Mouse (Mus musculus) neural tube, embryonic 13.5 days (tissue): ENCODE measurements around the gene Gpalpp1. TPM values are rescaled to one million over a fixed set of nuclear protein-coding genes. Genes with fewer than 3 reads are reported as not detected.

ENCODE experiments used
- ATAC-seq: fragments of 200-750 bp; cut with Nextera tagmentation; 2 replicates; pipeline ENCODE4 v1.8.0; 2017; ENCODE audit warnings: low read depth, mild to moderate bottlenecking, moderate TSS enrichment, moderate library complexity
- H3K27ac ChIP-seq: fragments of 300-500 bp; sonication (generic); replicated peaks from 2 replicates; pipeline ENCODE4 v1.5.1; 2015; ENCODE audit warnings: moderate library complexity, mild to moderate bottlenecking, inconsistent platforms
- H3K27me3 ChIP-seq: fragments of 300-500 bp; sonication (generic); 2 replicates; pipeline ENCODE4 v1.6.1; 2015; ENCODE audit warnings: mild to moderate bottlenecking, inconsistent platforms
- H3K36me3 ChIP-seq: fragments of 300-500 bp; sonication (generic); 2 replicates; pipeline ENCODE4 v1.6.1; 2015; ENCODE audit warnings: mild to moderate bottlenecking, inconsistent platforms
- H3K4me1 ChIP-seq: fragments of 300-500 bp; sonication (generic); replicated peaks from 2 replicates; pipeline ENCODE4 v1.6.1; 2015; ENCODE audit warnings: inconsistent platforms
- H3K4me2 ChIP-seq: fragments of 300-500 bp; sonication (generic); 2 replicates; pipeline ENCODE4 v1.6.1; 2015; ENCODE audit warnings: inconsistent platforms, mild to moderate bottlenecking, moderate library complexity
- H3K4me3 ChIP-seq: fragments of 300-500 bp; sonication (generic); 2 replicates; pipeline ENCODE4 v1.5.1; 2015; ENCODE audit warnings: mild to moderate bottlenecking, inconsistent platforms
- H3K9ac ChIP-seq: fragments of 300-500 bp; sonication (generic); 2 replicates; pipeline ENCODE4 v1.6.1; 2015; ENCODE audit warnings: moderate library complexity, mild to moderate bottlenecking, inconsistent platforms
- H3K9me3 ChIP-seq: fragments of 300-500 bp; sonication (generic); 2 replicates; pipeline ENCODE4 v1.6.1; 2016; ENCODE audit warnings: inconsistent platforms
- WGBS: fragments of 180-500 bp; shearing (Covaris S2); methylation state at CpG from one replicate; pipeline ENCODE4 v1.1.7; 2015; 5-methylcytosine and 5-hydroxymethylcytosine counted together
- polyA plus RNA-seq: library from polyadenylated mRNA; unstranded; fragments of >200 nt; fragmentation: Nextera tagmentation; extraction: Ambion mirVana; gene quantifications from 2 replicates; pipeline ENCODE4 v1.2.1, GENCODE M21; 2015

Gene Gpalpp1
- polyA plus RNA-seq, 1 experiment from 2014 or later: 12.5 TPM

DNA sequence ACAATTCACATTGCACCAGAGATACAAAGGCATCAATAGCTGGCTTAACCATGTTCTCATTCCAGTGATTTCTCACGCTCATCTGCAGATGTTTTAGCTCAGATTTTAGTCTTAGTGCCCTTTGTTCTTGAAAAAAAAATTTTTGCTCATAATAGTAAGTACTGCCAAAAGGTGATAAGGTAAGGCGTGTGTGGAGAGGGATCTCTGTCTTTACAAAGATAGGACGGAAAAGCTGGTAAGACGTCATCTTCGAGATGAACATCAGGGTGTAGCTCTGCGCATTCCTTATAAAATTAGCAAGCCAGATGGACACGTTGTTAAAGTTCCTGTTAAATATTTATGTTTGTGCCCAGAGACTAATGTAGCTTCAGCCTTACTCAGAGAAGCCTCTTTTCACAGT is 35.3 kb upstream of the Gpalpp1 start:
- Histone ChIP-seq H3K9me3 (no peaks in the 10 kb centered on the region), H3K4me1 (no peaks in the 10 kb centered on the region; the same call in 1 of the 2 replicates), H3K9ac (no peak overlapping the region), H3K27ac (no peak overlapping the region), H3K36me3 (no peaks in the 10 kb centered on the region), H3K27me3 (no peaks in the 10 kb centered on the region), H3K4me2 (no peak overlapping the region), H3K4me3 (no peak overlapping the region)
- WGBS: 63% methylated on average over 7 of the region's 7 CpGs
- no peak for ATAC-seq

DNA sequence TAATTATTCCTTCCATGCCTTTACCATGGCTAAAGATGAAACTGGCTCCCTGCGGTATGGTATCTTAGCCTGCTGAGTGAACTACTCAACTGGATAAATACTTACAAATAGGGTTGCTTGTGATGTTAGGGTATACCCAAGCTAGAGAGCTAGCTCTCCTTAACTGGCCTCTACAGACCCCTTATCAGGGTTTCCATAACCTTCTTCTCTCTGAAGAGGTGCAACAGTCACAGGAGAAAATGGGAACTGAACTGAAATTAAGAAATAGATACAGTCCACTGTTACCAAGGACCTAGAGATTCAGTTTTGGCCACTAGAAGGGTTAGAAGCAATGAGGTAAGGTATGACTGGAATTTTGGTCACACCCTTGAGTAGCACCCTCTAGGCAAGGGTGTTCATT is 34.7 kb upstream of the Gpalpp1 start:
- H3K4me1 ChIP-seq: no peaks in the 10 kb centered on the region; the same call in 1 of the 2 replicates

DNA sequence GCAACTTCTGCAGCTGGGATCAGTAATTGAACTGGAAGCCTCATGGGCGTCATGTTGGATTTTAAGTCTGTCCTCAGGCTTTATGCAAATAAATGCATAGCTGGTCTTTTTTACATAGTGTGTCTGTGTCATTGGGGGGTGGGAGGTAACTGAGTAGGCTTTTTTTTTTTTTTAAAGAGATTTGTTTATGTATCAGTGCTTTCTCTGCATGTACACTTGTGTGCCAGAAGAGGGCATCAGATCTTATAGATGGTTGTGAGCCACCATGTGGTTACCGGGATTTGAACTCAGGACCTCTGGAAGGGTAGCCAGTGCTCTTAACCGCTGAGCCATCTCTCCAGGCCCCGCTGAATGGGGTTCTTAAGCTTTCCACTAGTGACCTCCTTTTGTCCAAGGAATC is 24.4 kb upstream of the Gpalpp1 start:
- Histone ChIP-seq H3K4me2 (no peak overlapping the region), H3K4me1 (no peaks in the 10 kb centered on the region), H3K27me3 (no peaks in the 10 kb centered on the region), H3K27ac (no peak overlapping the region), H3K4me3 (no peak overlapping the region), H3K36me3 (peaks cover 70% of the 10 kb centered on the region), H3K9me3 (no peaks in the 10 kb centered on the region), H3K9ac (no peak overlapping the region)
- WGBS: 93% methylated on average over 4 of the region's 4 CpGs
- no peak for ATAC-seq

More for the DNA sequence above, 34.7 kb upstream of the Gpalpp1 start:
- Histone ChIP-seq H3K9me3 (no peaks in the 10 kb centered on the region), H3K9ac (no peak overlapping the region), H3K4me2 (no peak overlapping the region), H3K27ac (no peak overlapping the region), H3K4me3 (no peak overlapping the region), H3K36me3 (no peaks in the 10 kb centered on the region), H3K27me3 (no peaks in the 10 kb centered on the region)
- WGBS: 91% methylated on average over 1 of the region's 1 CpGs
- no peak for ATAC-seq

DNA sequence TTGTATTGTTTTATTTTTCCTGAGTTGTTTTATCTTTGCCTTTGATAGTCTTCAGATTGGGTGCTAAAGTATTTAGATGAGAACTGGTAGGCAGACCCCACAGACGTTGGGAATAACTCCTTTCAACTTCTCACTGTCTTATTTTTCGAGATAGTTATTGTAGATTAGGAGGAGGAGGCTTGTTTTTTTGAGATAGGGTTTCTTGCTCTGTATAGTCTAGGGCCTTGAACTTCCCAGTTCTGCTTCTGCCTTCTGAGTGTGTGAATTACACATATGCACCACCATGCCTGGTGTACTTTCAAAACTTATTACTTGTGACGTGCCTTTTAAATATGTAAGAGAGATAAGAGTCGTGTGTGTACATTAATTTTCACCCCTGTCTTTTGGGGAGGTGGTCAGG is 17.6 kb upstream of the Gpalpp1 start:
- WGBS: 92% methylated on average over 4 of the region's 4 CpGs
- Histone ChIP-seq H3K9ac (no peak overlapping the region), H3K27me3 (no peaks in the 10 kb centered on the region), H3K27ac (no peak overlapping the region), H3K36me3 (peaks cover 78% of the 10 kb centered on the region), H3K4me3 (no peak overlapping the region), H3K9me3 (no peaks in the 10 kb centered on the region), H3K4me1 (no peaks in the 10 kb centered on the region), H3K4me2 (no peak overlapping the region)
- no peak for ATAC-seq

DNA sequence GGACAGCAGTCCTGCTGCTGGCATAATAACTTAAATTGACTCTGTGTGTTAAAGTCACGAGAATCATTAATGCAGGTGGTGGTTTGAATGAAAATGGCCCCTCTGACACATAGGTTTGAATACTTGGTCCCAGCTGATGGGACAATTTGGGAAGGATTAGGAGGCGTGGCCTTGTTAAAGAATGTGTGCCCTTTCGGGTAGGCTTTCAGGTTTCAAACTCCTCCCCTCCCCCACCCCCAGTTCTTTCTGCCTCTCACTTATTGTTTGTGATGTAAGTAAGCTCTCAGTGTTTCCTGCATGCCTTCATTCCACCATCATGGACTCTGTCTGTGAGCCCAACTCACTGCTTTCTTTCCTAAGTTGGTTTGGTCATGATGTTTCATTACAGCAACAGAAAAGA is 16.8 kb upstream of the Gpalpp1 start:
- no peak overlapping the region for H3K27ac ChIP-seq

DNA sequence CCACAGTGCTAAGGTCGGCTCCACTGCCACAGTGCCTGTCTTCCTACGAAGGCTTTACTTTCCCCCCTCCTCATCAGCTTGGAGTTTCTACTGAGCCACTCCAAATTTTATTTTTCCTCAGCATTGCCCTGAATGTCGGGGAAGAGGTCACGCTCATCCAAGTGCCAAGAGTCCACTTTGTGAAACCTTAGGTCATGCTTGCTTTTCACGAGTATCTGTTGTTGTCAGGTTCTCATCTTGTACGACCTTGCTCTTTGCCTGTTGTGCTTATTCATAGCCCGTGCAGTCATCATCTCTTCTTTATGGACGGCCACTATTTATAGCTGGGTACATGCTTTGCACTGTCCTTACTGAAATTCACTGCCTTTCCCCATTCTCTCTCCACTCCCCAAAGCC is 12.1 kb upstream of the Gpalpp1 start:
- H3K27me3 ChIP-seq: no peaks in the 10 kb centered on the region
- H3K9me3 ChIP-seq: no peaks in the 10 kb centered on the region
- no peaks in the 10 kb centered on the region for H3K4me1 ChIP-seq
- peaks cover 79% of the 10 kb centered on the region for H3K36me3 ChIP-seq
- ATAC-seq: no peak
- WGBS: 94% methylated on average over 8 of the region's 8 CpGs
- no peak overlapping the region for H3K9ac ChIP-seq
- H3K4me3 ChIP-seq: no peak overlapping the region
- H3K4me2 ChIP-seq: no peak overlapping the region
- H3K27ac ChIP-seq: no peak overlapping the region

More for the DNA sequence above, 16.8 kb upstream of the Gpalpp1 start:
- Histone ChIP-seq H3K4me2 (no peak overlapping the region), H3K4me3 (no peak overlapping the region), H3K4me1 (no peaks in the 10 kb centered on the region), H3K36me3 (peaks cover 77% of the 10 kb centered on the region), H3K9me3 (no peaks in the 10 kb centered on the region), H3K9ac (no peak overlapping the region), H3K27me3 (no peaks in the 10 kb centered on the region)
- no peak for ATAC-seq
- WGBS: 94% methylated on average over 3 of the region's 3 CpGs

DNA sequence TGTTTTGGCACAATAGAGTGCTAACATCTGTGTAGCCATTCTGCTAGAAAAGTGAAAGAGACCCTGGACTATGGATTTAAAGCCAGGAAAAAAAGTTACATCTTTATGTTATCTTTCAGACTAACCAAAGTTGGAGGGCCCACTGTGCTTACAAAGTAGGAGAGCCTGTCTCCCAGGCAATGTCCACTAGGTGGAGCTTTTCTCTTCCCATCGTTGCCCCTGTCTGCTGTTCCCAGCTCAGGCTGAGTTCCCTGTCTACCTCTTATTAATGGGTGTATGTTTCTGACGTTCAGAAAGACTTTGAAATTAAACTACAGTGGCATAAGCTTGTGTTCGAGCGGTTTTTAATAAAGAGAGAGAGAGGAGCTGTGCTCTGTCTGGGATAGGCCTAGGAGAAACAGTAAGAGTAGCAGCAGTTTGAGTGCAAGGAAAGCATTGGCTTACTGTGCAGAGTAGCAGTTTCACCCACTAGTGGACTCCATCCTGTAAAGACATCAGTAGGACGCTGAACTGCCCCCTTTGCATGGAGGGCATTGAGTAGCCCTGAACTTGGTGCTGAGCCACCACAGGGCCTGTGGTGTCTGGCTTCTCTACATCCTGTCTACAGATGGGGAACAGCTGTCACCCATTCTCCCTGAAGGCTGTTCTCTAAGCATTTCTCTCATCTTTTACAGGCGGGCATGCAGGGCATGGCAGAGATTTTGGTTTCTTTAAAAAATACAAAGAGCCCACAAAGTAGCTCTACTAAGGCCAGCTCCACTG is 11.5 kb upstream of the Gpalpp1 start:
- no peak overlapping the region for H3K9ac ChIP-seq
- H3K4me1 ChIP-seq: no peaks in the 10 kb centered on the region
- WGBS: 64% methylated on average over 6 of the region's 6 CpGs
- H3K4me3 ChIP-seq: no peak overlapping the region
- no peaks in the 10 kb centered on the region for H3K9me3 ChIP-seq
- H3K27me3 ChIP-seq: no peaks in the 10 kb centered on the region
- peaks cover 78% of the 10 kb centered on the region for H3K36me3 ChIP-seq
- H3K4me2 ChIP-seq: no peak overlapping the region
- no peak overlapping the region for H3K27ac ChIP-seq
- ATAC-seq: no peak

DNA sequence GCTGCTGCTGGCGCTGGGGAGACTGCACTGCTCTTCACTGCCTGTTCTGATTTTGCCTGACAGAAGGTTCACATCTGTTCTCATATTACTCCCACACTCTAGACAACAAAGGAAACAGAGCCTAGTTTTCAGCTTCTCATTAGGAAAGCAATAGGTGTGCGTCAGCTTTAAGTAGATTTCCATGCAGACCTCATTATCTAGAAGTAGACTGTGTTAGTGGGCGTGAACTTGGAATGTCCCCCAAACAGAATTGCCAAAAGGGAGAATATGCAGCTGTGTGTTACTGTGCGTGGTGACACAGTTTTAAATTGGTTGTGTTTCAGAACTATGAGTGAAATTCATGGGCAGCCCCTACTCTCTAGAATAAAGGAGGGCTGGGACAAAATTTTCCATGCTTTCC is 9.9 kb upstream of the Gpalpp1 start:
- no peak overlapping the region for H3K4me2 ChIP-seq
- ATAC-seq: no peak
- H3K4me1 ChIP-seq: no peaks in the 10 kb centered on the region
- 92% methylated on average over 4 of the region's 4 CpGs for WGBS
- no peak overlapping the region for H3K9ac ChIP-seq
- no peak overlapping the region for H3K4me3 ChIP-seq
- H3K27ac ChIP-seq: no peak overlapping the region
- no peaks in the 10 kb centered on the region for H3K9me3 ChIP-seq
- no peaks in the 10 kb centered on the region for H3K27me3 ChIP-seq
- H3K36me3 ChIP-seq: peaks cover 76% of the 10 kb centered on the region

DNA sequence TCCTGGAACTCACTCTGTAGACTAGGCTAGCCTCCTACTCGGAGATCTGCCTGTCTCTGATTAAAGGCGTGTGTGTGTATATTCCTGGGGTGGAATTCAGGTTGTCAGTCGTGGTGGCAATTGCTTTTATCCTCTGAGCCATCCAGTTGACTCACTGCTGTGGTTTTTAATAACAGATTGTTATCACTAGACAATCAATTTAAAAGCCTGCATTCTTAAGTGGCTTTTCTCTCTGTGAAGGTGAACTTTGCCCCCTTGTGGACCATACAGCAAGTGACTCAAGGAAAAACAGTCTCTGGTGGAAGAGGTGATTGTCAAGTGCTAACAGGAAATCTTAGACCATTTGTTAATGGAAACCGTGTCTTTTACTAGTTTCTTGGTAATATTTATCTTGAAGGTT is 8.4 kb upstream of the Gpalpp1 start:
- no peaks in the 10 kb centered on the region for H3K4me1 ChIP-seq
- H3K9ac ChIP-seq: no peak overlapping the region
- no peak overlapping the region for H3K4me3 ChIP-seq
- no peak overlapping the region for H3K27ac ChIP-seq
- H3K4me2 ChIP-seq: no peak overlapping the region
- no peaks in the 10 kb centered on the region for H3K9me3 ChIP-seq
- H3K36me3 ChIP-seq: peaks cover 76% of the 10 kb centered on the region
- H3K27me3 ChIP-seq: no peaks in the 10 kb centered on the region
- WGBS: 67% methylated on average over 4 of the region's 4 CpGs
- no peak for ATAC-seq

DNA sequence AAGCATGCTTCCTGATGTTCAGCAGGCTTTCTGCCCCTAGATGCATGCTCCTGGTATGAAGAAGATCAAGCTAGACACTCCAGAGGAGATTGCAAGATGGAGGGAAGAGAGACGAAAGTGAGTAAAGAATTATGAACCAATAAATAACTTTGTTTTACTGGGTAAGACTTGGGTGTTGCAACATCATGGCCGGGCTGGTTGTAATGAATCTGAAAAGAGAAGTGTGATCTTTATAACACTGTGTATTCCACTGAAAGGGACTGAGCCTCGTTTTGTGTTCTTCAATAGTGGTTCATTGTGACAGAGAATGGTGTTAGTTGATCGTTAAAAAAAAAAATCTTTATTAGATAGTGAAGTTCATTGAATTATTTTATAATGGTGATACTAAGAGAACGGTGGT is 5.2 kb upstream of the Gpalpp1 start:
- WGBS: 91% methylated on average over 5 of the region's 5 CpGs
- ATAC-seq: no peak

DNA sequence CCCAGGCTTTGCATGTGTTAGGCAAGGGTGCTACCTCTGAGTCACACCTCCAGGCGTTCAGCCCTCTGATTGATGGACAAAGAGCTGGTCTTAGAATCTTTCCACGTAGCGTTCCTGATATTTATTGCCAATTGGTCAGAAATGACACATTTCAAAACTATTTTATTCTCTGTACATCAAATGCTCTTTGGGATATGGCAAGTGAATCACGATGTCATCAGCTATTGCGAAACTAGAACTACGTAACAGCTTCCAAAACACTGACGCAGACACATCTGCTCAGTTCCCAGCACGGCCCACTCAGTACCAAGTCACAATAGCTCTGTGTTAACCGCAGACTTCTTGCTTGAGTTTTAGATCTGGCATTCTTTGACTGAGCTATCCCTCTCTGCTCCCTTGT is 11.0 kb downstream of the Gpalpp1 start:
- ATAC-seq: no peak
- Histone ChIP-seq H3K4me2 (no peak overlapping the region), H3K9ac (no peak overlapping the region), H3K4me1 (no peaks in the 10 kb centered on the region), H3K27me3 (no peaks in the 10 kb centered on the region), H3K27ac (no peak overlapping the region), H3K36me3 (peaks cover 85% of the 10 kb centered on the region), H3K9me3 (no peaks in the 10 kb centered on the region), H3K4me3 (no peak overlapping the region)
- 94% methylated on average over 9 of the region's 9 CpGs for WGBS

More for the DNA sequence above, 5.2 kb upstream of the Gpalpp1 start:
- Histone ChIP-seq H3K27ac (no peak overlapping the region), H3K4me2 (no peak overlapping the region), H3K9ac (no peak overlapping the region), H3K9me3 (no peaks in the 10 kb centered on the region), H3K27me3 (no peaks in the 10 kb centered on the region), H3K4me3 (no peak overlapping the region), H3K36me3 (peaks cover 61% of the 10 kb centered on the region), H3K4me1 (peaks cover 18% of the 10 kb centered on the region)

DNA sequence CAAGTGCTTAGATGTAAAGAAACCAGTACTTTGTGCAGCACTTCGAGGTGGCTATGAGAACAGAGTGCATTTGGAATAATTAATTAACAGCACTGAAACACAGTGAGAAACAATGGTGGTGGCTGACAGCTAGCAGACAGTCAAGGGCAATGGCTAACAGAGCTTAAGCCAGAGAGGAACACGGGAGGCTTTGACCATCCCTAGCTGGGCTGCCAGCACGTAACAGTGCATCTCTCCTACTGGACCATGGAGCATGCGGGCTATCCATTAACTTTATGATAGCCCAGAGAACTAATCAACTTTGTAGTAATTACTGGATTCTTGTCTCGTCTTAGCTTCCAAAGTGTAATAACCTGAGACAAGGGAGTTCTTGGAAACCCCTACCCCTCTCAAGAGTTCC is 12.7 kb downstream of the Gpalpp1 start:
- WGBS: 94% methylated on average over 5 of the region's 5 CpGs
- peaks cover 88% of the 10 kb centered on the region for H3K36me3 ChIP-seq
- no peak overlapping the region for H3K4me2 ChIP-seq

DNA sequence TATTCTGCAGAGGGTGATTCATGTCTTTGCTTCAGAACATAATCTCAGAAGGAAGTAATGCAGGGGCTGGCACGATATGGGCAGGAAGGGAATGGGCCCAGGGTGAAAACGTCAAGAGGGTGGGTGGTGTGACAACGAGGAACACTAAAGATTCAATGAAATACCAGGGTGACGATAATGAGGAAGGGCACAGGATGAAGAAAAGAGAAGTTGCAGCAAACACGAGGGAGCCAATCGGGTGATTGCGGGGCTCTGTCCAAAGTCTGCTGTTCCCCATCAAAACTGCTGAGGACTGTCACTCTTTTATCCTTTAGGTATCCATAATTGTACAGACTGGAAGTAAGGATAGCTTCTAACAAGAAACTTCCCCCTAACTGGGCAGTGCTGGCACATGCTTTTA is 13.3 kb downstream of the Gpalpp1 start:
- 91% methylated on average over 7 of the region's 7 CpGs for WGBS
- Histone ChIP-seq H3K9me3 (no peaks in the 10 kb centered on the region), H3K4me1 (no peaks in the 10 kb centered on the region), H3K9ac (no peak overlapping the region), H3K4me2 (no peak overlapping the region), H3K4me3 (no peak overlapping the region), H3K27ac (no peak overlapping the region), H3K36me3 (peaks cover 89% of the 10 kb centered on the region), H3K27me3 (no peaks in the 10 kb centered on the region)
- no peak for ATAC-seq

More for the DNA sequence above, 12.7 kb downstream of the Gpalpp1 start:
- Histone ChIP-seq H3K27ac (no peak overlapping the region), H3K9ac (no peak overlapping the region), H3K9me3 (no peaks in the 10 kb centered on the region), H3K4me1 (no peaks in the 10 kb centered on the region), H3K27me3 (no peaks in the 10 kb centered on the region), H3K4me3 (no peak overlapping the region)
- no peak for ATAC-seq
